Mouse (Mus musculus): ENCODE results near the gene Arhgef40. TPM values are rescaled to one million over a fixed set of nuclear protein-coding genes. Genes with fewer than 3 reads are reported as not detected.

The Arhgef40 gene
- total RNA-seq, 4 experiments from 2014 or later, result 28.0 to 39.5 (median 32.9) TPM

Other genes with a start within 250 kb of the Arhgef40 start
- gene Ang4, start 211.1 kb upstream of the Arhgef40 start, total RNA-seq (2022), result not detected
- gene AY358078, start 184.7 kb upstream of the Arhgef40 start, total RNA-seq (2022), result not detected
- not detected for gene Ear6, start 131.0 kb upstream of the Arhgef40 start, total RNA-seq (2022)
- gene Mettl17, start 99.9 kb upstream of the Arhgef40 start, total RNA-seq (2022), result 10 to 100 TPM; 26.5 to 30.4 (median 28.4) TPM
- gene Slc39a2, start 91.8 kb upstream of the Arhgef40 start, total RNA-seq (2022), result 1 to 10 TPM; 3.2 to 5.3 (median 3.8) TPM
- 100 to 1,000 TPM; 798 to 932 (median 862) TPM for gene Ndrg2, start 70.6 kb upstream of the Arhgef40 start, total RNA-seq (2022)
- not detected for gene Tppp2, start 66.3 kb upstream of the Arhgef40 start, total RNA-seq (2022)
- not detected for gene Rnase13, start 61.9 kb upstream of the Arhgef40 start, total RNA-seq (2022)
- under 1 TPM in 2 of 4 experiments, not detected in 2; 0.51 to 0.59 TPM for gene Tmem253, start 30.9 kb downstream of the Arhgef40 start, total RNA-seq (2022)
- gene Zfp219, start 36.0 kb downstream of the Arhgef40 start, total RNA-seq (2022), result 10 to 100 TPM; 35.8 to 44.1 (median 42.2) TPM
- not detected for gene Olfr221, start 57.7 kb downstream of the Arhgef40 start, total RNA-seq (2022)
- 100 to 1,000 TPM; 182 to 218 (median 204) TPM for gene Hnrnpc, start 119.3 kb downstream of the Arhgef40 start, total RNA-seq (2022)
- gene Rpgrip1, start 126.0 kb downstream of the Arhgef40 start, total RNA-seq (2022), result 1 to 10 TPM in 3 of 4 experiments, under 1 TPM in 1; 0.91 to 3.1 (median 2.6) TPM
- gene Supt16, start 212.7 kb downstream of the Arhgef40 start, total RNA-seq (2022), result 10 to 100 TPM; 59.0 to 62.8 (median 60.4) TPM